Mouse (Mus musculus) lung, adult 2 months (tissue): Measurements from ENCODE around the gene Pin4.

Experiments used
- CTCF ChIP-seq: fragments of 200-500 bp; IDR thresholded peaks from 2 replicates; pipeline ENCODE4 v1.5.1; 2011; ENCODE audit warnings: mild to moderate bottlenecking, low read length, control low read depth; ENCODE audit not compliant: insufficient read depth
- POLR2A ChIP-seq: fragments of 200-500 bp; IDR thresholded peaks from 2 replicates; pipeline ENCODE4 v1.6.1; 2011; ENCODE audit warnings: low read depth, mild to moderate bottlenecking, control low read depth, low read length, borderline replicate concordance; ENCODE audit errors: extremely low read depth

GRCm38 (mm10) chrX:102081573-102082279 lies 37.5 kb upstream of the Pin4 start:
- no peak for TF ChIP-seq POLR2A
- TF ChIP-seq CTCF: no peak
